Mouse (Mus musculus) CD4-positive, CD25-positive, alpha-beta regulatory T cell, adult 2 months (primary cell): ENCODE data around the gene Acad9.
"Not testable (repeated sequence)": the region's sequence is repeated elsewhere in the genome, so short reads cannot be mapped to it uniquely, and the experiment has no call there.

Experiments used
- DNase-seq: peaks from one replicate; pipeline ENCODE4 v3.0.0-alpha.2; 2012; ENCODE audit warnings: low read depth, low spot score

Acad9 gene

DNA sequence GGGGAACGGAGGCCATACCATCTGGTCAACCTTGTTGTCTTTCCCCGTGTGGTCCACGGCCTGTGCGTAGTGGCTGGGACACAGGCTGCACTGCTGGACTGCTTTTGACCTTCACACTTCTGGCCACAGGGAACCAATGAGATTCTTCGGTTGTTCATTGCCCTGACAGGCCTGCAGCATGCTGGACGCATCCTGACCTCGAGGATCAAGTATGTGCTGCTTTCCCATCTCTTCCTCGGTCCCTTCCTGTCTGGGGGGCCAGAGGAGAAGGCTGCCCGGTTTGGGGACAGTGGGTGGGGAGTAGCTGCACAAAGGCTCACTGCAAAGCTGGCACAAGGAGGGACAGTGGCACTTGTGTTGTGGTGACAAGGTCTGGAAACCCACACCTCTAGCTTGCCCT is 21.8 kb downstream of the Acad9 start:
- DNase-seq: no peak

DNA sequence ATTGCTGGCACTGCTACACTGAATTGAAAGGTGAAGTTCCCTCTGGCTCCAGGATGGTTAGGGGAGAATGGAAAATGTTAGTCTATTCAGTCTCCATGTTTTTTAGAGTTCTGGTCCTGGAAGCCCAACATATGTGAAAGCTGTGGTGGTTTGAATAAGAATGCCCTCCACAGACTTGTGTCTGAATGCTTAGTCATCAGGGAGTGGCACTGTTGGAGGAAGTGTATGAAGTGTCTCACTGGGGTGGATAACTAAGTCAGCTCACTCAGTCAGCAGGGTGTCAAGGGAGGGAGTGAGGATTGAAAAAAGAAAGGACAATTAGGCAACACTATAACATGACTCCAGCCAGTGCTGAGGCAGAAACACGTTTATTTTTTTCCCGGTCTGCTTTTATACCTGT is 29.6 kb downstream of the Acad9 start:
- no peak for DNase-seq

DNA sequence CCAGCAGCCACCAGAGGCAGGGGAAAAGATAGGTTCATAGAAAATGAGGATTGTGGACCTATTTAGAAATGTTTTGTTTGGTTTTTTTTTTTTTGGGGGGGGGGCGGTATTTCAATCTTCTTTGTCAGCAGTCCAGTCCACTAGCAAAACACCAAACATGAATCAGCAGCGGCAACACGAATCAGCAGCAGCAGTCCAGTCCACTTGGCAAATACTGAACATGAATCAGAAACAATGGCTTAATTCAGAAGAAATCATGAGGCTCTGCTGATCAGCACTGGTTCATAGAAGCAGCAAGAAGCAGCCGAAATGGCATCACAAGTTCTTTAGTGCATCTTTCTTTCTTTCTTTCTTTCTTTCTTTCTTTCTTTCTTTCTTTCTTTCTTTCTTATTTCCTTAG is 50.3 kb downstream of the Acad9 start:
- no peak for DNase-seq

DNA sequence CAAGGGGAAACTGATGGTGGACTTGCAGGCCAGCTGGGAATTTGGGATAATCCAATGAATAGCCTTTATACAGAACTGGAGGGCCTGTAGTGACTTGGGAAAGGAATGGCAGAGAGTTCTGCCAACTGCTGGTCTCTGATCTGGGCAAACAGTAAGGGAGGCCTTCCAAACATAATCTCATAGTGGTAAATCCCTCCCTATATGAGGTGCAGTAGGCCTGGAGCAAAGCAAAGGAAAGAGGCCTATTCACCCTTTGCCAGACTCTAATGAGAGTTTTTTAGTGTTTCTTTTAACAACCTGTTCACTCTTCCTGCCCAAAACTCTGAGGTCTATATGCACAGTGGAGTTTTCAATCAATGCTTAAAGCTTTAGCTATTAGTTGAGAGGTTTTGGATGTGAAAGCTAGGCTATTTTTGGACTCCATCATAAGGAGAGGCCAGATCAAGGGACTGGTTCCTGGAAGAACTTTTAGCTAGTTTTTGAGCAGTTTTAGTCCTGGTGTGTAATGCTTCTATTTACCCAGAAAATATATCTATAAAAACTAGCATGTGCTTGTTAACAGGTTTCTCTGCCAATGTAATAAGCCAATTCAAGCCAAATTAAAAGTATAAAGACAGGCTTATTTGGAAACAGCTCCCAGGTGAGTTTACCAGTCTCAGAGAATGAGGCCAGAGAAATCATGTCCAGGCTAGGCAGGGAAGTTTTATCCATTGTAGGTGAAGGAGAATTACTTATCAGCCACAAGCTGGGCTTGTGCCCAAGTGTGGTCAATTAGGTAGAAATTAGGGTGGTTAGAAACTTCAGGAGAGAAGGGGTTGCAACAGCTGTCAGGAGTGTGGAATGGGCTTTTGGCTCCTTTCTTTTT is 54.1 kb downstream of the Acad9 start:
- no peak for DNase-seq

DNA sequence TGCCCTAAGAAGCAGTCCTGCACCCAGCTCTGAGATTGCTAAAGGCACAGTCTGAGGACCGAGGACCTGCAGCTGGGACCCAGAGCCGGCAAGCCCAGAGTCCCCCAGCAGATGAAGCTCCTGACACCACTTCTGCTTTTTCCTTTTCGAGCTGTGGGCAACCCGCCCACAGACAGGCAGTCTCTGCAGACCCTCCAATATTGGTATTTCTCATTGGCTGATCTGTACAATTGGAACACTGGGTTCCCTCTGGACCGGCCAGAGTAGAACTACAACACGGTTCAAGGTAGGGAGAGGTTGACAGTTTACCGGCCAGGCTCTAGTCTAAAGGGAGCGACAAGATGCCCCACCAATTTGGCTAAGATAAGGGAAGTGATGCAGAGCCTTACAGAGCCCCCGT is 60.4 kb downstream of the Acad9 start:
- DNase-seq: not testable (repeated sequence)

DNA sequence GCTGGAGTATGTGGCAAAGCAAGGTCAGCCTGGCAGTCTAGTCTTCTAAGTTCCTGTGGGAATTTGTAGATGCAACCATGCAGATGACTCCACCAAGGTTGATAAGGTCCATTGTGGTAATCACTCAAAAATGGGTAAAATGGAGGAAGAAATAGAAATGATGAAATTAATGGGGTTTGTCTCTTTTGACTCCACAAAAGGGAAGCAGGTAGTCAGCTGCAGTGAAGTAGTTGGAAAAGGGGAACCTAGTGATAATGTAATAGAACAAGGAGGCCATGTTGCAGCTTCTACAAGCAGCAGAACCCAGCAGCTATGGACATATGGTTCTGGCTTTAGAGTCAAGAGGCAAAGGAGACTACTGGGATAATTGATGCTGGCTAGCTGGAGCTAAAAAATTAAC is 70.4 kb downstream of the Acad9 start:
- DNase-seq: no peak

DNA sequence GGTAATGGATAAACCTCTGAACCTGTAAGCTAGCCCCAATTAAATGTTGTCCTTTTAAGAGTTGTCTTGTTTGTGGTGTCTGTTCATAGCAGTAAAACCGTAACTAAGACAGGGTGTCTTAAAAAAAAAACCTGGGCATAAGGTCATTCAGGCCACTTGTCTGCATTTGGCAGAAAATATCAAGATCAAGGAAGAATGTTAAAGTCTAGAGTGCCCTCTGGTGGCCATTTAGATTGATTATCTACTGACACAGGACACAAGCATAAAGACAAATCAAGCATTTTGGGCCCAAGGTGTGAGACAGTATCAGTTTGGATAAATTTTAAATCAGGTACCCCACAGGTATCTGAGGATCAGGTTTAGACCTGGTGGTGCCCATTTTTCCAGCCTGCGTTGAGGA is 71.8 kb downstream of the Acad9 start:
- DNase-seq: peak; percentile 75

DNA sequence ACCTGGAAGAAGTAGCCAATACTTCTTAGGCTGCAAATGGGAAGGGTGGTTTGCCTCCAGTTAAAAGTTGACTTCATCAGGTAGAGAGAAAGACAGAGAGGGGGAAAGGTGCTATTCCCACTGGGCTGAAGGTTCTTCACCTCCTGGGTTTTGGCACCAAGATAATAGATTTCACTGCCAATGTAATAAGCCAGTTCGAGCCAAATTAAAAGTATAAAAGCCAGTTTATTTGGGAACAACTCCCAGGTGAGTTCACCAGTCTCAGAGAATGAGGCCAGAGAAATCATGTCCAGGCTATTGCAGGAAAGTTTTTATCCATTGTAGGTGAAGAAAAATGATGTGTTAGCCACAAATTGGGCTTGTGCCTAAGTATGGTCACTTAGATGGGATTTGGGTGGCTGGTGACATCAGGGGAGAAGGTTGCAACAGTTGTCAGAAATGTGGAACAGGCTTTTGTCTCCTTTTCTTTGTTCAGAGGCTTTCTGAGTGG is 72.4 kb downstream of the Acad9 start:
- DNase-seq: no peak

DNA sequence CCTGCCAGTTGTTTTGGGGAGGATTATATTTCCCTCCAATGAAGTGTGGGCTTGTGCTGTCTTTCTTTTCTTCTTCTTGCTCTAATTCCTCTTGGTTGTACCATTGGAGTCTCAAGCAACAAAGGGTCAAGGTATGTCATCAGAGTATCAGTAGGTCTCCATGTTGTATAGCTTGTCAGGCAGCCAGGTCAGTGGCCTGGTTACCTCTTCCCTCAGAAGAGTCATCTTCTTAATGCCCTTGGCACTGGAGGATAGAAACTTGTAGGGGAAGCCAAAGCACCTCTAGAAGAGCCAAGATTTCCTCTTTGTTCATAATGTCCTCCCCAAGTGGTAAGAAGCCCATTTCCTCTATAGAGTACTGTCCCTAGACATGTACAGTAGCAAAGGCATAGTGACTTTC is 73.2 kb downstream of the Acad9 start:
- DNase-seq: no peak
